Mouse (Mus musculus): ENCODE data around the gene Tsc1.

Tsc1 gene

GRCm38 (mm10) chr2:28640461-28641424 is at the start of gene Tsc1:
TSS of gene Tsc1 (plus strand) at chr2:28641228.
- DNase-seq (ENCODE audit: extremely low spot score, low read depth, low spot score), result peak; percentile 89

- DNase-seq (ENCODE audit: extremely low spot score, low read depth, low spot score), result no peak
These were observed 49.5 kb upstream of the Tsc1 start for GRCm38 (mm10) chr2:28591479-28591878.

DNA sequence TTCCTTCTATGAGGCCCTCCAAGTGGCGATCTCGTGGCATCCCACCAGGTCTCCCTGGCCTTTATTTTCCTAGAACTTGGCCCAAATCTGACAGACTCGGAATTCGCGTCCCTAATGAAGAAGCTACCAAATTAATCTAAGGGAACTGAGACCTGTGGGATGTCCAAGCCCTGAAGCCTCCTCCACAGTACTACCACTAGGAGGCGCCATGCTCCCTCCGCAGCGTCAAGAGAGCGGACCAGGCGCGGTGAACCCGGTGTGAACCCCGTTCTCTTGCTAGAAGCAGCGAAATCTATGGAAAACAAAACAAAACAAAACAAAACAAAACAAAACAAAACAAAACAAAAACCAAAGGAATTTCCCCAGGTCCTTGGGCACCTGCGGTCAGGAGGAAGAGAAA is 48.2 kb upstream of the Tsc1 start:
- no peak for DNase-seq (ENCODE audit: extremely low spot score, low read depth, low spot score)

DNA sequence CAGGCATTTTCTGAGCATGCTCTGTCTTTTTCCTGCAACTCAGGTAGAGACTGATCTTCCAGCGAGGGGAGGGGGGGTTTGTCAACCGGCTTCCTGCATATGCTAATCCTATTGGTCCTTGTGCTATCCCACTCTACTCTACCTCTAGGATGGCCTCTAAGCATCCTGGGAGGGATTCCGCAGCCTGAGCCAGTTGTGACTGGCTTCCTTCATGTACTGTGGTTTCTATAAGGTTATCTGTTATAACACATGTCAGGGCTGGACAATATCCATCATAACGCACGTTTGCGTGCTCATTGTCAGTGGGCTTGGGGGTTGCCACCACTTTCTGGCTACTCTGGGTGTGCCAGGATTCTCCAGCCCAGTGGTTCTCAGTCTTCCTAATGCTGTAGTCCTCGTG is 45.0 kb upstream of the Tsc1 start:
- no peak for DNase-seq (ENCODE audit: extremely low spot score, low read depth, low spot score)

GRCm38 (mm10) chr2:28596998-28597397 is 44.0 kb upstream of the Tsc1 start:
- DNase-seq (ENCODE audit: extremely low spot score, low read depth, low spot score), result no peak

- DNase-seq (ENCODE audit: extremely low spot score, low read depth, low spot score), result no peak
These were observed 43.1 kb upstream of the Tsc1 start for GRCm38 (mm10) chr2:28597733-28598547.

GRCm38 (mm10) chr2:28598692-28599568 is 42.1 kb upstream of the Tsc1 start:
- no peak for DNase-seq (ENCODE audit: extremely low spot score, low read depth, low spot score)

- DNase-seq (ENCODE audit: extremely low spot score, low read depth, low spot score), result no peak
These were observed 41.5 kb upstream of the Tsc1 start for GRCm38 (mm10) chr2:28599569-28599900.

- no peak for DNase-seq (ENCODE audit: extremely low spot score, low read depth, low spot score)
These were observed 39.1 kb upstream of the Tsc1 start for GRCm38 (mm10) chr2:28601720-28602590.

GRCm38 (mm10) chr2:28603542-28603941 is 37.5 kb upstream of the Tsc1 start:
- DNase-seq (ENCODE audit: extremely low spot score, low read depth, low spot score), result no peak

DNA sequence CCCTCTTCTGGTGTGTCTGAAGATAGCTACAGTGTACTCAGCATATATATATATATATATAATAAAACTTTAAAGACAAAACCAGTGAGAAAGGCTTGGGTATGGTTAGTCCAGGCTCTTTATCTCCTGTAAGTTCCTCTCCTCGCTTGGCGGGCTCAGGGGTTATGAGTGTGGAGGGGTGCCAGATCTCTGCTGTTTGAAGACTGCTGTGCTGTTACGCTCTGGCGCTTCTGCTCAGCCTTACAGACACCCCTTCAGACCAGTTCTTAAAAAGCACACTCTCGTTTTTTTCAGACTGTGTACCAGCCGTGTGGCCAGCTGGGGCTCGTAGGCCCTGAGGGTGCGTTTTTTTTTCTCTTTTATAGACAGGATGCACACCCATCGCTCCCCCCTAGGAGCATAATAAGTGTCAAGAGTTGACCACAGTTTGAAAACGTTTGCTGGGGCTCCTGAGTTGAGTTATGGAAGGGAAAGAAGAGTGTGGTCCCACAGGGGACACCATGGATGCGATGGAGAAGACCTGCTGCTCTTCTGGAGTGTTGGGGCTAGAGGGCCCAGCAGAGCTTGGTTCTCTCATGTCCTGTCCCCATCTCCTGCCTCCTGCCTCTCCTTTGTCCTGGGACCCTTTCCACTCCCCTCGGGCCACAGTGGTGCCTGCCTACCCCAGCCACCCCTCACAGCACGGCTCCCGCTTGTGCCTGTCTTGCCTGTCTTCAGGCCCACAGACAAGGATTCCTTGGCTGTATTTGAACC is 35.1 kb upstream of the Tsc1 start:
- DNase-seq (ENCODE audit: extremely low spot score, low read depth, low spot score), result no peak

- no peak for DNase-seq (ENCODE audit: extremely low spot score, low read depth, low spot score)
These were observed 34.3 kb upstream of the Tsc1 start for GRCm38 (mm10) chr2:28606601-28607340.

DNA sequence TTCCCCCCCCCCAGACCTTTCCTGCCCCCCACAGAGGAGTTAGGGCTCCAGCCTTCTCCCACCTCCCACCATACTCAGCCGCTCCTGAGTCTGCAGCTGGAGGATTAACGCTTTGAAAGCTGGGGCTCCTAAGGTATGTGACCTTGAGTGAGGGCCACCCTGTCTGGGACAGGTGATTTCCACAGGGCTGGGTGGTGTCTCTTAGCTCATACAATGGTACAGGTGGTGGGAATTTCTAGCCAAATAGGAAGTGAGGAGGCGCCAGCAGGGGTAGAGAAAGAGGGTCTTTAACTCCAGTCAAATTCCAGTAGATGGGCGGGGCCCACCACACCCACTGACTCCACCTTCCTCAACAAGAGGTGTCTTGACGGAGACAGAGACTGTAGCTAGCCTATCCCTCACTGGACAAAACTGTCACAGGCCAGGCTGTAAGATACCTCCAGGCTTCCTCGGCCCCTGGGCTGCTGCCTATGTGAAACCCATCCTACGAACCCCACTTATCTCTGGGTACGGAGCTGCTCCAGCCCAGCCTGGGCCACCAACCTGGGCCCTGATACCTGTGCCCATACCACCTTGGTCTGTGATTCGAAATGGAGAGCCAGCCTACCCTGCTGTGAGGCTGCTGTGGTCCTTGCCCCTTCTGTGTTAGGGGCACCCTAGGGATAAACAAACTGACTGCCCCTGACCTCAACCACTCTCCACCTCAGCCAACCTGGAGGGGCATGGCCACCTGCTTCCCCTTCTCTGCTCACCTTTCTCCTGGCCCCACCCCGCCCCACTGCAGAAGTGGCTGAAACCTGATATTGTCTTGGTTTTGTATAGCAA is 33.5 kb upstream of the Tsc1 start:
- DNase-seq (ENCODE audit: extremely low spot score, low read depth, low spot score), result no peak

GRCm38 (mm10) chr2:28609851-28610250 is 31.2 kb upstream of the Tsc1 start:
- no peak for DNase-seq (ENCODE audit: extremely low spot score, low read depth, low spot score)

- DNase-seq (ENCODE audit: extremely low spot score, low read depth, low spot score), result no peak
These were observed 30.2 kb upstream of the Tsc1 start for GRCm38 (mm10) chr2:28610716-28611406.

DNA sequence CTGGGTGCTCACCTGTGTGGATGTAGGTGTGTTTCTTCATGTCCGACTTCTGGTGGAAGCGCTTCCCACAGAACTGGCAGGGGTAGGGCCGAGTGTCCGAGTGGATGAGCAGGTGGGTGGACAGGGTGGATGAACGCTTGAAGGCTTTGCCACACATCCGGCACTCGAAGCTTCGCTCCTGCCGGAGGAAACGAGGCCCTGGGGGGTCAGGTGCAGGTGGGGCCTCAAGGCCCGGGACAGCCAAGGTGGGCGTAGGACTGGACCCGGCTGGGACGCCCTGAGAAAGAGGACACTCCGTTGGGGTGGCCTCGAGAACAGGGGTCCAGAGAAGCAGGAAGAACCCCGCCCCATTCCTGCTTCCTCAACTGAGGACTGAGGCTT is 29.6 kb upstream of the Tsc1 start:
- DNase-seq (ENCODE audit: extremely low spot score, low read depth, low spot score), result no peak

GRCm38 (mm10) chr2:28612436-28613063 is 28.5 kb upstream of the Tsc1 start:
- DNase-seq (ENCODE audit: extremely low spot score, low read depth, low spot score), result no peak

Measured in hindlimb bud, embryonic 11.5 days (tissue).